Mouse (Mus musculus): ENCODE results near the gene 7530416G11Rik.

DNA sequence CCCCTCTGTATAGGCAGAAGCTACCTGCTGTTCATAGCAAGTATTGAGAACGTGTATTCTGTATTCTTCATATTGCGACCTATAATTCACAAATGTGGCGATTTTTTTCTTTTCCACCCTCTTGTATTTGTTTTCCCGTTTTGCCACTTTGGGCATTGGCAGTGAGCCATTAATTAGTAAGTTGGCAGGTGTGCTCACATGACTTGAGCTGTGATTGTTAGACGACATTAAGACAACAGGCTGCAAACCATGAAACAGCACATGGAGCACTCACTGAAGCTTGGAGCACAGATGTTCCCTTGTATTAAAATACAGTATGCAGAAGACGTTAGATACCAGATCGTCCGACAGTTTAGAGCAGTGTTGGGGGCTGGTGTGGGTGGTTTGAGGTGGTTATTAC lies 46.1 kb downstream of the 7530416G11Rik start:
- no peak for TF ChIP-seq CTCF (IDR thresholded peaks at IDR 0.05; ENCODE audit: low read depth, low read length)
- no peak for TF ChIP-seq POLR2AphosphoS5 (IDR thresholded peaks at IDR 0.05; ENCODE audit: insufficient replicate concordance, low read depth, low read length)
- TF ChIP-seq GATA1 (IDR thresholded peaks at IDR 0.05; ENCODE audit: borderline replicate concordance, low read length) = no peak
- no peak for TF ChIP-seq TAL1 (conservative IDR thresholded peaks at IDR 0.05; ENCODE audit: low read depth, low read length)
- TF ChIP-seq GATA2 (IDR thresholded peaks at IDR 0.05; ENCODE audit: borderline replicate concordance, low read depth, low read length) = no peak

Measured in G1E (cell line).